Mouse (Mus musculus) small intestine, adult 2 months (tissue): ENCODE measurements around the gene Zfp800.

Experiments used
- CTCF ChIP-seq: fragments of 200-500 bp; IDR thresholded peaks from 2 replicates; pipeline ENCODE4 v1.5.1; 2012; ENCODE audit warnings: low read depth, mild to moderate bottlenecking, control low read depth, inconsistent platforms, low read length, moderate library complexity, mixed read lengths; ENCODE audit not compliant: insufficient replicate concordance, insufficient read length; ENCODE audit errors: extremely low read depth
- POLR2A ChIP-seq: fragments of 200-500 bp; IDR thresholded peaks from 2 replicates; pipeline ENCODE4 v1.6.1; 2012; ENCODE audit warnings: low read depth, mild to moderate bottlenecking, control low read depth, inconsistent platforms, low read length, moderate library complexity

DNA sequence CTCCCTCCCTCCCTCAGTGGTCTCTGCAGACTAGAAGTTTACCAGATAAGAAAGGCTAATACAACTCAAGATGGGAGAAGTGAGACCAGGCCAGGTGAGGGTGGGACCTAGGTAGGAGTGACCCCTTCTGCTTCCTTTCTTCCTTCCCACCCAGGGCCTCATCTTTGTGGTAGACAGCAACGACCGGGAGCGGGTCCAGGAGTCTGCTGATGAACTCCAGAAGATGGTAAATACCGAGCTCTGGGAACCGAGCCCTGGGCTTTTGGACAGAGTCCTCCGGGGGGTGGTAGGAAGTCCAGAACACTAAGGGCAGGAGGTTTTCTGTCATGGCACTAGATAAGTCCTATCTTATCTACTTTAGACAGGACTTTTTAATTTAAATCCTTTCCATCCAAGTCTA is 27.2 kb upstream of the Zfp800 start:
- TF ChIP-seq POLR2A (no peak), CTCF (no peak)
